Mouse (Mus musculus) naive thymus-derived CD4-positive, alpha-beta T cell, adult 2 months (primary cell): ENCODE results near the gene Inppl1.

Source experiments
- DNase-seq: peaks from one replicate; pipeline ENCODE4 v3.0.0-alpha.2; 2011; ENCODE audit warnings: low read depth

The Inppl1 gene

GRCm38 (mm10) chr7:101844186-101844585, 6.2 kb upstream of the Inppl1 start:
- DNase-seq, result no peak

- peak; percentile 44 for DNase-seq
Measured at GRCm38 (mm10) chr7:101837154-101837605, 849 bp downstream of the Inppl1 start.

GRCm38 (mm10) chr7:101836271-101837153, 1.5 kb downstream of the Inppl1 start:
- peak; percentile 67 for DNase-seq

GRCm38 (mm10) chr7:101835457-101836109, 2.4 kb downstream of the Inppl1 start:
- DNase-seq, result no peak

- no peak for DNase-seq
Measured at GRCm38 (mm10) chr7:101834903-101835302, 3.1 kb downstream of the Inppl1 start.

GRCm38 (mm10) chr7:101833916-101834584, 4.0 kb downstream of the Inppl1 start:
- DNase-seq, result no peak

- no peak for DNase-seq
Measured at GRCm38 (mm10) chr7:101833352-101833751, 4.7 kb downstream of the Inppl1 start.

GRCm38 (mm10) chr7:101832372-101832771, 5.7 kb downstream of the Inppl1 start:
- no peak for DNase-seq

GRCm38 (mm10) chr7:101831437-101831836, 6.6 kb downstream of the Inppl1 start:
- DNase-seq, result no peak

- DNase-seq, result no peak
Measured at GRCm38 (mm10) chr7:101830373-101830772, 7.7 kb downstream of the Inppl1 start.

- DNase-seq, result no peak
Measured at GRCm38 (mm10) chr7:101823758-101824630, 14.0 kb downstream of the Inppl1 start.

- DNase-seq, result no peak
Measured at GRCm38 (mm10) chr7:101822836-101823757, 14.9 kb downstream of the Inppl1 start.

GRCm38 (mm10) chr7:101821571-101822501, 16.2 kb downstream of the Inppl1 start:
- DNase-seq, result peak; percentile 49

GRCm38 (mm10) chr7:101820295-101821030, 17.6 kb downstream of the Inppl1 start:
- peak; percentile 40 for DNase-seq

GRCm38 (mm10) chr7:101817861-101818401, 20.1 kb downstream of the Inppl1 start, which contains the start of gene Phox2a:
Gene Phox2a, plus strand, starts transcription at chr7:101818313.
- no peak for DNase-seq

- DNase-seq, result no peak
Measured at GRCm38 (mm10) chr7:101777053-101777452, 61.0 kb downstream of the Inppl1 start.

- no peak for DNase-seq
Measured at GRCm38 (mm10) chr7:101772687-101773086, 65.3 kb downstream of the Inppl1 start.
